Mouse (Mus musculus) myocyte (in vitro differentiated cells): ENCODE results near the gene Lyplal1. TPM values are rescaled to one million over a fixed set of nuclear protein-coding genes. Genes with fewer than 3 reads are reported as not detected.

Experiments used
- H3K27me3 ChIP-seq: one replicate; pipeline ENCODE4 v1.6.1; 2011; ENCODE audit not compliant: control insufficient read depth, insufficient read depth, insufficient read length
- H3K36me3 ChIP-seq: one replicate; pipeline ENCODE4 v1.6.1; 2011; ENCODE audit not compliant: control insufficient read depth, insufficient read depth
- H3K4me2 ChIP-seq: one replicate; pipeline ENCODE4 v1.6.1; 2011; ENCODE audit warnings: low read depth, control low read depth
- H3K4me3 ChIP-seq: one replicate; pipeline ENCODE4 v1.5.1; 2011; ENCODE audit warnings: mild to moderate bottlenecking, control low read depth, moderate library complexity
- H3K79me2 ChIP-seq: one replicate; pipeline ENCODE4 v1.6.1; 2011; ENCODE audit not compliant: control insufficient read depth, insufficient read depth
- H3ac ChIP-seq: one replicate; pipeline ENCODE4 v1.6.1; 2011; ENCODE audit not compliant: control insufficient read depth, insufficient read length
- CEBPB ChIP-seq: IDR thresholded peaks from 2 replicates; pipeline ENCODE4 v1.6.1; 2011; ENCODE audit warnings: mild to moderate bottlenecking, moderate library complexity; ENCODE audit not compliant: poor library complexity, insufficient read depth, severe bottlenecking
- E2F4 ChIP-seq: IDR thresholded peaks from one replicate; pipeline ENCODE4 v1.6.1; 2011; ENCODE audit warnings: mild to moderate bottlenecking, control low read depth, moderate library complexity; ENCODE audit not compliant: insufficient read depth
- MAX ChIP-seq: IDR thresholded peaks from one replicate; pipeline ENCODE4 v1.6.1; 2011; ENCODE audit warnings: low read depth, mild to moderate bottlenecking, control low read depth
- MYOD1 ChIP-seq, 3 experiments: IDR thresholded peaks; one replicate each; pipeline ENCODE4 v1.6.1; 2011; ENCODE audit warnings: control low read depth in 2 of 3, low read depth in 2 of 3, mild to moderate bottlenecking in 2 of 3, moderate library complexity in 1 of 3; ENCODE audit not compliant: insufficient read length in 2 of 3, control insufficient read depth in 1 of 3
- MYOG ChIP-seq, 3 experiments: IDR thresholded peaks; one replicate each; pipeline ENCODE4 v1.6.1; 2011; ENCODE audit warnings: control low read depth in 2 of 3, low read depth in 2 of 3, mild to moderate bottlenecking in 2 of 3; ENCODE audit not compliant: insufficient read length in 2 of 3, control insufficient read depth in 1 of 3, insufficient read depth in 1 of 3
- POLR2A ChIP-seq: IDR thresholded peaks from one replicate; pipeline ENCODE4 v1.6.1; 2011; ENCODE audit warnings: low read depth, mild to moderate bottlenecking, control low read depth, moderate library complexity; ENCODE audit not compliant: insufficient read length
- POLR2AphosphoS2 ChIP-seq: IDR thresholded peaks from one replicate; pipeline ENCODE4 v1.6.1; 2011; ENCODE audit warnings: low read depth, control low read depth; ENCODE audit not compliant: insufficient read length
- REST ChIP-seq: IDR thresholded peaks from one replicate; pipeline ENCODE4 v1.6.1; 2011; ENCODE audit warnings: mild to moderate bottlenecking, control low read depth, moderate library complexity; ENCODE audit not compliant: insufficient read depth, insufficient read length
- SRF ChIP-seq: IDR thresholded peaks from one replicate; pipeline ENCODE4 v1.6.1; 2011; ENCODE audit warnings: low read depth; ENCODE audit not compliant: control insufficient read depth, insufficient read length
- TCF12 ChIP-seq: IDR thresholded peaks from one replicate; pipeline ENCODE4 v1.6.1; 2011; ENCODE audit warnings: mild to moderate bottlenecking, control low read depth; ENCODE audit not compliant: poor library complexity, insufficient read depth, severe bottlenecking
- TCF3 ChIP-seq: IDR thresholded peaks from one replicate; pipeline ENCODE4 v1.6.1; 2011; ENCODE audit warnings: low read depth, control low read depth; ENCODE audit not compliant: insufficient read length
- USF1 ChIP-seq: IDR thresholded peaks from one replicate; pipeline ENCODE4 v1.6.1; 2011; ENCODE audit warnings: low read depth, mild to moderate bottlenecking, control low read depth, moderate library complexity
- polyA plus RNA-seq: library from polyadenylated mRNA; unstranded; fragments of >200 nt; fragmentation: generic; extraction: Trizol; gene quantifications from one replicate; pipeline ENCODE4 v1.2.1, GENCODE M21; 2012; ENCODE audit warnings: missing spikeins

Gene Lyplal1
- polyA plus RNA-seq, 1 experiment, result 9.5 TPM

GRCm38 (mm10) chr1:186140191-186140590 is 23.1 kb upstream of the Lyplal1 start:
- H3K4me3 ChIP-seq, result no peak overlapping the region
- TF ChIP-seq SRF (no peak), POLR2AphosphoS2 (no peak), TCF3 (no peak), E2F4 (no peak), MYOG (IDR thresholded peaks at IDR 0.05; ENCODE audit: control insufficient read depth in 1 of 3, insufficient read depth in 1 of 3, insufficient read length in 2 of 3, low read depth in 2 of 3) (no peak), CEBPB (no peak), USF1 (no peak), MAX (no peak), MYOD1 (IDR thresholded peaks at IDR 0.05; ENCODE audit: control insufficient read depth in 1 of 3, insufficient read length in 2 of 3, low read depth in 2 of 3) (no peak)
- H3K27me3 ChIP-seq, result no peaks in the 10 kb centered on the region
- H3K36me3 ChIP-seq, result no peaks in the 10 kb centered on the region
- H3K79me2 ChIP-seq, result no peaks in the 10 kb centered on the region
- H3ac ChIP-seq, result no peak overlapping the region
- H3K4me2 ChIP-seq, result no peak overlapping the region

- H3K4me3 ChIP-seq, result no peak overlapping the region
- H3K36me3 ChIP-seq, result no peaks in the 10 kb centered on the region
- no peaks in the 10 kb centered on the region for H3K79me2 ChIP-seq
- no peak overlapping the region for H3K4me2 ChIP-seq
- H3K27me3 ChIP-seq, result no peaks in the 10 kb centered on the region
- no peak overlapping the region for H3ac ChIP-seq
- TF ChIP-seq REST (no peak), TCF12 (no peak), CEBPB (no peak), POLR2AphosphoS2 (no peak), E2F4 (no peak), MYOG (IDR thresholded peaks at IDR 0.05; ENCODE audit: control insufficient read depth in 1 of 3, insufficient read depth in 1 of 3, insufficient read length in 2 of 3, low read depth in 2 of 3) (no peak), USF1 (no peak), POLR2A (no peak), MAX (no peak), SRF (no peak), MYOD1 (IDR thresholded peaks at IDR 0.05; ENCODE audit: control insufficient read depth in 1 of 3, insufficient read length in 2 of 3, low read depth in 2 of 3) (no peak), TCF3 (no peak)
These were observed 20.8 kb upstream of the Lyplal1 start for GRCm38 (mm10) chr1:186137873-186138272.

- Histone ChIP-seq H3K4me3 (no peak overlapping the region), H3K27me3 (no peaks in the 10 kb centered on the region), H3K4me2 (no peak overlapping the region), H3K79me2 (no peaks in the 10 kb centered on the region), H3K36me3 (no peaks in the 10 kb centered on the region), H3ac (no peak overlapping the region)
- no peak for TF ChIP-seq CEBPB
- TF ChIP-seq TCF12, result no peak
- no peak for TF ChIP-seq USF1
- TF ChIP-seq POLR2AphosphoS2, result no peak
- no peak for TF ChIP-seq SRF
- no peak for TF ChIP-seq MYOG (IDR thresholded peaks at IDR 0.05; ENCODE audit: control insufficient read depth in 1 of 3, insufficient read depth in 1 of 3, insufficient read length in 2 of 3, low read depth in 2 of 3)
- no peak for TF ChIP-seq MAX
- TF ChIP-seq REST, result no peak
- no peak for TF ChIP-seq E2F4
- no peak for TF ChIP-seq TCF3
- no peak for TF ChIP-seq MYOD1 (IDR thresholded peaks at IDR 0.05; ENCODE audit: control insufficient read depth in 1 of 3, insufficient read length in 2 of 3, low read depth in 2 of 3)
- TF ChIP-seq POLR2A, result no peak
These were observed 19.7 kb upstream of the Lyplal1 start for GRCm38 (mm10) chr1:186136636-186137380.

- H3K4me2 ChIP-seq, result no peak overlapping the region
- no peaks in the 10 kb centered on the region for H3K36me3 ChIP-seq
- TF ChIP-seq SRF (no peak), MYOD1 (IDR thresholded peaks at IDR 0.05; ENCODE audit: control insufficient read depth in 1 of 3, insufficient read length in 2 of 3, low read depth in 2 of 3) (peak in 2 of 3 experiments; percentile 67)
- H3K27me3 ChIP-seq, result no peaks in the 10 kb centered on the region
- no peak overlapping the region for H3ac ChIP-seq
- no peak overlapping the region for H3K4me3 ChIP-seq
- no peaks in the 10 kb centered on the region for H3K79me2 ChIP-seq
These were observed 14.4 kb upstream of the Lyplal1 start for GRCm38 (mm10) chr1:186131465-186131864.

GRCm38 (mm10) chr1:186128940-186129339 is 11.8 kb upstream of the Lyplal1 start:
- H3K27me3 ChIP-seq, result no peaks in the 10 kb centered on the region
- no peak overlapping the region for H3K4me2 ChIP-seq
- no peaks in the 10 kb centered on the region for H3K79me2 ChIP-seq
- H3K4me3 ChIP-seq, result no peak overlapping the region
- H3ac ChIP-seq, result no peak overlapping the region
- no peak for TF ChIP-seq TCF3
- TF ChIP-seq E2F4, result no peak
- no peak for TF ChIP-seq SRF
- no peak for TF ChIP-seq POLR2A
- TF ChIP-seq REST, result no peak
- no peak for TF ChIP-seq CEBPB
- no peak for TF ChIP-seq USF1
- no peak for TF ChIP-seq MYOG (IDR thresholded peaks at IDR 0.05; ENCODE audit: control insufficient read depth in 1 of 3, insufficient read depth in 1 of 3, insufficient read length in 2 of 3, low read depth in 2 of 3)
- no peak for TF ChIP-seq MAX
- no peak for TF ChIP-seq POLR2AphosphoS2
- no peak for TF ChIP-seq TCF12
- no peak for TF ChIP-seq MYOD1 (IDR thresholded peaks at IDR 0.05; ENCODE audit: control insufficient read depth in 1 of 3, insufficient read length in 2 of 3, low read depth in 2 of 3)
- H3K36me3 ChIP-seq, result no peaks in the 10 kb centered on the region
